Mouse (Mus musculus) heart, embryonic 14.5 days (tissue): ENCODE data around the gene Rapgef1. TPM values are rescaled to one million over a fixed set of nuclear protein-coding genes. Genes with fewer than 3 reads are reported as not detected.

Source experiments
- ATAC-seq: fragments of 200-750 bp; cut with Nextera tagmentation; 2 replicates; pipeline ENCODE4 v1.8.0; 2017; ENCODE audit warnings: low read depth, moderate TSS enrichment; ENCODE audit not compliant: insufficient number of reproducible peaks, insufficient read depth, low FRiP score
- H3K27ac ChIP-seq, 2 experiments: fragments of 200-500 bp in 1 of 2; fragments of 300-500 bp in 1 of 2; sonication (generic) in 1 of 2; replicated peaks in 1 of 2; 2 replicates each; pipeline ENCODE4 v1.5.1; 2012 to 2014; ENCODE audit warnings: low read depth in 2 of 2, low read length in 2 of 2, control low read depth in 1 of 2, mild to moderate bottlenecking in 1 of 2, mixed read lengths in 1 of 2; ENCODE audit not compliant: control insufficient read depth in 1 of 2, insufficient read depth in 1 of 2
- H3K27me3 ChIP-seq: fragments of 300-500 bp; sonication (generic); 2 replicates; pipeline ENCODE4 v1.6.1; 2014; ENCODE audit warnings: mild to moderate bottlenecking, low read length, control low read depth; ENCODE audit not compliant: control insufficient read depth, insufficient read depth
- H3K36me3 ChIP-seq: fragments of 300-500 bp; sonication (generic); 2 replicates; pipeline ENCODE4 v1.6.1; 2014; ENCODE audit warnings: mild to moderate bottlenecking, control low read depth, low read length, mixed read lengths; ENCODE audit not compliant: control insufficient read depth, insufficient read depth
- H3K4me1 ChIP-seq, 2 experiments: fragments of 200-500 bp in 1 of 2; fragments of 300-500 bp in 1 of 2; sonication (generic) in 1 of 2; 2 replicates each; pipeline ENCODE4 v1.6.1; 2012 to 2014; ENCODE audit warnings: low read length in 2 of 2, control low read depth in 1 of 2, mixed read lengths in 1 of 2; ENCODE audit not compliant: control insufficient read depth in 2 of 2, insufficient read depth in 2 of 2
- H3K4me2 ChIP-seq: fragments of 300-500 bp; sonication (generic); 2 replicates; pipeline ENCODE4 v1.6.1; 2014; ENCODE audit warnings: mild to moderate bottlenecking, low read length
- H3K4me3 ChIP-seq, 2 experiments: fragments of 200-500 bp in 1 of 2; fragments of 300-500 bp in 1 of 2; sonication (generic) in 1 of 2; 2 replicates each; pipeline ENCODE4 v1.5.1; 2012 to 2014; ENCODE audit warnings: low read length in 2 of 2, mild to moderate bottlenecking in 2 of 2, control low read depth in 1 of 2, low read depth in 1 of 2, moderate library complexity in 1 of 2; ENCODE audit not compliant: control insufficient read depth in 1 of 2, insufficient read depth in 1 of 2
- H3K9ac ChIP-seq: fragments of 300-500 bp; sonication (generic); 2 replicates; pipeline ENCODE4 v1.6.1; 2014; ENCODE audit warnings: mild to moderate bottlenecking, low read length
- H3K9me3 ChIP-seq: fragments of 300-500 bp; sonication (generic); 2 replicates; pipeline ENCODE4 v1.6.1; 2016; ENCODE audit warnings: low read length, control low read depth; ENCODE audit not compliant: control insufficient read depth
- WGBS: fragments of 180-500 bp; shearing (Covaris S2); extraction: QIAGEN DNeasy Blood & Tissue Kit; methylation state at CpG from one replicate; pipeline ENCODE4 v1.1.7; 2014; 5-methylcytosine and 5-hydroxymethylcytosine counted together
- polyA plus RNA-seq: library from polyadenylated mRNA; unstranded; fragments of >200 nt; fragmentation: Nextera tagmentation; extraction: Ambion mirVana; gene quantifications from 2 replicates; pipeline ENCODE4 v1.2.1, GENCODE M21; 2014

The Rapgef1 gene
- polyA plus RNA-seq, 1 experiment from 2014 or later, result 12.6 TPM

GRCm38 (mm10) chr2:29588006-29588405 lies 31.5 kb upstream of the Rapgef1 start:
- Histone ChIP-seq H3K4me1 (peaks cover 0 to 7% of the 10 kb centered on the region in 2 experiments; a peak in 1 of 4 replicates), H3K9ac (no peak overlapping the region), H3K9me3 (no peaks in the 10 kb centered on the region), H3K4me3 (no peak overlapping the region), H3K36me3 (no peaks in the 10 kb centered on the region), H3K27me3 (no peaks in the 10 kb centered on the region), H3K27ac (no peak overlapping the region), H3K4me2 (no peak overlapping the region)
- no peak for ATAC-seq
- 54% methylated on average over 4 of the region's 4 CpGs for WGBS

- no peak overlapping the region for H3K4me3 ChIP-seq
- H3K27ac ChIP-seq, result no peak overlapping the region
- no peak for ATAC-seq
- H3K36me3 ChIP-seq, result no peaks in the 10 kb centered on the region
- no peaks in the 10 kb centered on the region for H3K9me3 ChIP-seq
- H3K27me3 ChIP-seq, result no peaks in the 10 kb centered on the region
- H3K4me2 ChIP-seq, result no peak overlapping the region
- H3K4me1 ChIP-seq, result peaks cover 0 to 7% of the 10 kb centered on the region in 2 experiments; a peak in 1 of 4 replicates
- H3K9ac ChIP-seq, result no peak overlapping the region
- 28% methylated on average over 10 of the region's 10 CpGs for WGBS
Observed at GRCm38 (mm10) chr2:29589266-29589665, 30.3 kb upstream of the Rapgef1 start.

GRCm38 (mm10) chr2:29591626-29592025 lies 27.9 kb upstream of the Rapgef1 start:
- H3K9ac ChIP-seq, result no peak overlapping the region
- WGBS, result 77% methylated on average over 6 of the region's 6 CpGs
- H3K27me3 ChIP-seq, result no peaks in the 10 kb centered on the region
- H3K36me3 ChIP-seq, result no peaks in the 10 kb centered on the region
- ATAC-seq, result no peak
- no peak overlapping the region for H3K4me2 ChIP-seq
- H3K4me1 ChIP-seq, result peaks cover 0 to 7% of the 10 kb centered on the region in 2 experiments; a peak in 1 of 4 replicates
- H3K4me3 ChIP-seq, result no peak overlapping the region
- H3K9me3 ChIP-seq, result no peaks in the 10 kb centered on the region
- no peak overlapping the region for H3K27ac ChIP-seq

GRCm38 (mm10) chr2:29592537-29592936 lies 27.0 kb upstream of the Rapgef1 start:
- H3K27ac ChIP-seq, result no peak overlapping the region
- no peak overlapping the region for H3K4me2 ChIP-seq
- no peak for ATAC-seq
- no peaks in the 10 kb centered on the region for H3K27me3 ChIP-seq
- no peaks in the 10 kb centered on the region for H3K9me3 ChIP-seq
- no peaks in the 10 kb centered on the region for H3K36me3 ChIP-seq
- no peak overlapping the region for H3K4me3 ChIP-seq
- H3K9ac ChIP-seq, result no peak overlapping the region
- H3K4me1 ChIP-seq, result peaks cover 0 to 7% of the 10 kb centered on the region in 2 experiments; a peak in 1 of 4 replicates
- WGBS, result 69% methylated on average over 8 of the region's 8 CpGs

DNA sequence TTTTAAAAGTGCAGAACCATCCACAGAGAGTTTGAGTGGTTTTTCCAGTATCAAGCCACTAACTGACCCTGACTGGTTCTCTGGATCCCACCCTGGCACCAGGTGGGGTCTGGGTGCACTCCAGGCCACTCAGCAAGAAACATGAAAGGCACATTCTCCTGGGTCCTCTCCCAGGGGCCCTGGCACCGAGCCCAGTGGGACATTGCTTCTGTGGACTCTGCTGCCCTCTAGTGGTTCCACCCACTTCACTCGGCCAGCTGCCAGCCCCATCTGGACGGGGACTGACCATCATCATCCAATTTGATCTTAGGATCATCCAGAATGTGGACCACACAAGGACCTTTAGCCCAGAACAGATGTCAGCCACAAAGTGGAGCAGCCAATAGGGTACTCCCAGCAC lies 15.6 kb upstream of the Rapgef1 start:
- ATAC-seq, result 0 out of 2 replicates have a peak, but pooled peaks have one; percentile 47
- no peak overlapping the region for H3K27ac ChIP-seq
- H3K9me3 ChIP-seq, result no peaks in the 10 kb centered on the region
- no peak overlapping the region for H3K9ac ChIP-seq
- WGBS, result 0% methylated on average over 3 of the region's 3 CpGs
- peaks cover 7% of the 10 kb centered on the region in 2 experiments; a peak in 3 of 4 replicates for H3K4me1 ChIP-seq
- H3K36me3 ChIP-seq, result no peaks in the 10 kb centered on the region
- no peak overlapping the region for H3K4me3 ChIP-seq
- H3K27me3 ChIP-seq, result 0 out of 2 replicates have a peak, but pooled peaks cover 4% of the 10 kb centered on the region
- no peak overlapping the region for H3K4me2 ChIP-seq

DNA sequence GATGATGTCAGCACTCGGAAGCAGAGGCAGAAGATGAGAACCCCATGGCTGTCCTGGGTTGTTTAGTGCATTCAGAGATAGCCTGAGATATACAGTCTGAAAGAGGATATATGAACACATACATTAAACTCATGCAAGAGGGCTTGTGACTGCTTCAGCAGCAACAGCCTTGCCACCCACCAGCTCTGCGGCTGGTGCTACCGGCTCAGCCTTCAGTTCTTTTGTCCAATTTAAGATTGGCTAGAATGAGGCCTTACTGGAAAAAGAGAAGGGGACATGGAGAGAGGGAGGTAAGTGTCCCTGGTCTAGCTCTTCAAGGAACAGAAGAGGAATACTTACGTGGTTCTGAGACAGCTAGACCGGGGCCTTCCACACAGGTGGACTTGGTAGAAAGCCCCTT lies 13.9 kb upstream of the Rapgef1 start:
- no peaks in the 10 kb centered on the region for H3K36me3 ChIP-seq
- H3K4me1 ChIP-seq, result peaks cover 7% of the 10 kb centered on the region in 2 experiments; a peak in 3 of 4 replicates
- no peak overlapping the region for H3K4me3 ChIP-seq
- no peak for ATAC-seq
- no peak overlapping the region for H3K9ac ChIP-seq
- 0 out of 2 replicates have a peak, but pooled peaks cover 4% of the 10 kb centered on the region for H3K27me3 ChIP-seq
- H3K9me3 ChIP-seq, result no peaks in the 10 kb centered on the region
- H3K27ac ChIP-seq, result no peak overlapping the region
- 90% methylated on average over 5 of the region's 5 CpGs for WGBS
- no peak overlapping the region for H3K4me2 ChIP-seq

- Histone ChIP-seq H3K9me3 (no peaks in the 10 kb centered on the region), H3K27ac (no peak overlapping the region), H3K4me1 (peaks cover 7% of the 10 kb centered on the region in 2 experiments; a peak in 3 of 4 replicates), H3K9ac (no peak overlapping the region), H3K36me3 (no peaks in the 10 kb centered on the region), H3K4me2 (no peak overlapping the region), H3K4me3 (no peak overlapping the region), H3K27me3 (0 out of 2 replicates have a peak, but pooled peaks cover 4% of the 10 kb centered on the region)
- 21% methylated on average over 6 of the region's 6 CpGs for WGBS
- no peak for ATAC-seq
Observed at GRCm38 (mm10) chr2:29606460-29606859, 13.1 kb upstream of the Rapgef1 start.

- H3K9me3 ChIP-seq, result no peaks in the 10 kb centered on the region
- WGBS, result 76% methylated on average over 1 of the region's 1 CpGs
- H3K27ac ChIP-seq, result no peak overlapping the region
- no peaks in the 10 kb centered on the region for H3K36me3 ChIP-seq
- no peak overlapping the region for H3K4me2 ChIP-seq
- peaks cover 18 to 20% of the 10 kb centered on the region in 2 experiments for H3K4me1 ChIP-seq
- no peaks in the 10 kb centered on the region for H3K27me3 ChIP-seq
- H3K9ac ChIP-seq, result no peak overlapping the region
- ATAC-seq, result no peak
- H3K4me3 ChIP-seq, result no peak overlapping the region
Observed at GRCm38 (mm10) chr2:29617341-29617740, 2.2 kb upstream of the Rapgef1 start.
